Mouse (Mus musculus): ENCODE results near the gene Hic1. TPM values are rescaled to one million over a fixed set of nuclear protein-coding genes. Genes with fewer than 3 reads are reported as not detected.

Hic1 gene
- polyA plus RNA-seq, 1 experiment from 2014 or later = 14.5 TPM

DNA sequence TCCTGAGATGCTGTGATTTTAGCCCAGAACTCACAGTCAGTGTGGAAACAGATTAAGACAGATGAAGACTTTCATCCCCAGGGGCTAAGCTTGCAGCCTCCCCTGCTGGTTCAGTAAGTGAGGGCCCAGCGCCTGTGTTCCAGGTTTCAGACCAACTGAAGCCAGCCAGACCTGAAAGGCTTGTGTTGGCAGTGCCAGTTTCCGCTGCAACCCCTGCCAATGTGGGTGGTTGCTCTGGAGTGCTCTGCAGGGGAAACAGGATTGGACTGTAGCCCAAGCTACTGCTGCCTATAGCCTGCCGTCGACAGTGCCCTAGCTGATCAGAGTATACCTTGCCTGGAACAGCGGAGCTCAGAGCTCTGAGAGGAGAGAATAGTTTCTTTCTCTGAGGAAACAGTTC lies 37.0 kb downstream of the Hic1 start:
- H3K4me3 ChIP-seq (ENCODE audit: low read depth, low read length) = no peak overlapping the region
- no peak overlapping the region for H3K27ac ChIP-seq (ENCODE audit: low read depth)
- 0 out of 2 replicates have a peak, but pooled peaks cover 2% of the 10 kb centered on the region for H3K36me3 ChIP-seq (ENCODE audit: control insufficient read depth, insufficient read depth, low read length)
- H3K4me2 ChIP-seq (ENCODE audit: low read length) = no peak overlapping the region
- 77% methylated on average over 5 of the region's 5 CpGs for WGBS
- no peaks in the 10 kb centered on the region for H3K27me3 ChIP-seq (replicated peaks; ENCODE audit: control insufficient read depth, insufficient read depth, low read length)
- DNase-seq (ENCODE audit: low spot score) (no peak), ATAC-seq (replicated peaks; ENCODE audit: low FRiP score, low TSS enrichment, low read depth) (no peak)
- H3K4me1 ChIP-seq (replicated peaks; ENCODE audit: control insufficient read depth, insufficient read depth, low read length) = peaks cover 32% of the 10 kb centered on the region
- H3K9me3 ChIP-seq (ENCODE audit: control insufficient read depth, low read length) = no peaks in the 10 kb centered on the region
- H3K9ac ChIP-seq (ENCODE audit: low read length) = no peak overlapping the region

DNA sequence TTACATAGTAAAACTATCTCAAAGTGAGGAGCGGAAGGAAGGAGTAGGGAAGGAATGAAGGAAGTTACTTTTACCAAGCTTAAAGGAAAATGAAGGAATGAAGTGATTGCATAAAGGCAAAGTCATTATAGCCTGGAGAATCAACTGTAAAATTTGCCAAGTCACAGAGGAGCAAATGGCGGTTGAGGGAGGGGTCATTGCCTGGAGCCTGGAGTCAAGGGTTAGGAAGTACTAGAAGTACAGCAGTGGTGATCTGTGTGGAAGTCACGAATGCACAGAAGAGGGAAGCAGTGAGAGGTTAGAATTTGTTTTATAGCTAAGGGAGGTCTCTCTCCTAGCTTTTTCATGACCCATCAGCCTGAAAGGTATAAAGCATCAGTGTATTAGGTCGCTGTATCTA lies 38.0 kb downstream of the Hic1 start:
- H3K27ac ChIP-seq (ENCODE audit: low read depth) = no peak overlapping the region
- WGBS = 78% methylated on average over 4 of the region's 4 CpGs

DNA sequence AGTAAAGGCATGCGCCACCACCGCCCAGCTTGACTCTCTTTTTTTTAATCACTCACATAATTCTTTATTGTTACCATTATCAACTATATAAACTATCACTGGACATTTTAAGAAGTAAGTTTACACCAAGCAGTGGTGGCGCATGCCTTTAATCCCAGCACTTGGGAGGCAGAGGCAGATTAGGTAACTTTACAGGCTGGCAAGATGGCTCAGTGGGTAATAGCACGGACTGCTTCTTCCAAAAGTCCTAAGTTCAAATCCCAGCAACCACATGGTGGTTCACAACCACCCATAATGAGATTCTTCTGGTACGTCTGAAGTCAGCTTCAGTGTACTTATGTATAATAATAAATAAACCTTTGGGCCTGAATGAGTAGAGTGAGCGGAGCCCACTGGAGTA lies 39.8 kb downstream of the Hic1 start:
- Histone ChIP-seq H3K9me3 (ENCODE audit: control insufficient read depth, low read length) (no peaks in the 10 kb centered on the region), H3K9ac (ENCODE audit: low read length) (no peak overlapping the region), H3K4me1 (replicated peaks; ENCODE audit: control insufficient read depth, insufficient read depth, low read length) (peaks cover 13% of the 10 kb centered on the region), H3K4me2 (ENCODE audit: low read length) (no peak overlapping the region), H3K27me3 (replicated peaks; ENCODE audit: control insufficient read depth, insufficient read depth, low read length) (no peaks in the 10 kb centered on the region), H3K4me3 (ENCODE audit: low read depth, low read length) (no peak overlapping the region), H3K36me3 (ENCODE audit: control insufficient read depth, insufficient read depth, low read length) (0 out of 2 replicates have a peak, but pooled peaks cover 2% of the 10 kb centered on the region), H3K27ac (ENCODE audit: low read depth) (no peak overlapping the region)
- WGBS = 95% methylated on average over 6 of the region's 6 CpGs
- DNase-seq (ENCODE audit: low spot score) (no peak), ATAC-seq (replicated peaks; ENCODE audit: low FRiP score, low TSS enrichment, low read depth) (no peak)

More for the DNA sequence above, 38.0 kb downstream of the Hic1 start:
- Histone ChIP-seq H3K4me2 (ENCODE audit: low read length) (no peak overlapping the region), H3K9ac (ENCODE audit: low read length) (no peak overlapping the region), H3K36me3 (ENCODE audit: control insufficient read depth, insufficient read depth, low read length) (0 out of 2 replicates have a peak, but pooled peaks cover 2% of the 10 kb centered on the region), H3K4me1 (replicated peaks; ENCODE audit: control insufficient read depth, insufficient read depth, low read length) (peaks cover 24% of the 10 kb centered on the region), H3K9me3 (ENCODE audit: control insufficient read depth, low read length) (no peaks in the 10 kb centered on the region), H3K4me3 (ENCODE audit: low read depth, low read length) (no peak overlapping the region), H3K27me3 (replicated peaks; ENCODE audit: control insufficient read depth, insufficient read depth, low read length) (no peaks in the 10 kb centered on the region)
- DNase-seq (ENCODE audit: low spot score) = no peak
- no peak for ATAC-seq (replicated peaks; ENCODE audit: low FRiP score, low TSS enrichment, low read depth)

DNA sequence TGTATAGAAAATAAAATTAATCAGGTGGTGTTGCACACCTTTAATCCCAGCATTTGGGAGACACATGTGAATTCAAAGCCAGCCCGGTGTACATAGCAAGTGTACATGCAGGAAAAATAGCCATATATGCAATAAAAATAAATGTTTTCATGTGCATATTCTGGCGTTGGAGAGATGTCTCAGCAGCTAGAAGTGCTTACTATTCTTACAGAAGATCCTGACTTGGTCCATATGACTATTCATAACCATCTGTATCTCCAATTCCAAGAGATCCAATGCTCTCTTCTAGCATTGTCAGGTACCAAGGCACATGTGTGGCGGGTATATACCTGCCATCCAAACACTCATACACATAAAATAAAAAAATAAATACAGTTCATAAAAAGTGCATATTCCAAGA lies 42.9 kb downstream of the Hic1 start:
- WGBS = 92% methylated on average over 3 of the region's 3 CpGs
- Histone ChIP-seq H3K4me1 (replicated peaks; ENCODE audit: control insufficient read depth, insufficient read depth, low read length) (no peaks in the 10 kb centered on the region), H3K9me3 (ENCODE audit: control insufficient read depth, low read length) (no peaks in the 10 kb centered on the region), H3K4me3 (ENCODE audit: low read depth, low read length) (no peak overlapping the region), H3K27me3 (replicated peaks; ENCODE audit: control insufficient read depth, insufficient read depth, low read length) (no peaks in the 10 kb centered on the region), H3K27ac (ENCODE audit: low read depth) (no peak overlapping the region), H3K9ac (ENCODE audit: low read length) (no peak overlapping the region), H3K4me2 (ENCODE audit: low read length) (no peak overlapping the region), H3K36me3 (ENCODE audit: control insufficient read depth, insufficient read depth, low read length) (0 out of 2 replicates have a peak, but pooled peaks cover 2% of the 10 kb centered on the region)
- DNase-seq (ENCODE audit: low spot score) (no peak), ATAC-seq (replicated peaks; ENCODE audit: low FRiP score, low TSS enrichment, low read depth) (no peak)

DNA sequence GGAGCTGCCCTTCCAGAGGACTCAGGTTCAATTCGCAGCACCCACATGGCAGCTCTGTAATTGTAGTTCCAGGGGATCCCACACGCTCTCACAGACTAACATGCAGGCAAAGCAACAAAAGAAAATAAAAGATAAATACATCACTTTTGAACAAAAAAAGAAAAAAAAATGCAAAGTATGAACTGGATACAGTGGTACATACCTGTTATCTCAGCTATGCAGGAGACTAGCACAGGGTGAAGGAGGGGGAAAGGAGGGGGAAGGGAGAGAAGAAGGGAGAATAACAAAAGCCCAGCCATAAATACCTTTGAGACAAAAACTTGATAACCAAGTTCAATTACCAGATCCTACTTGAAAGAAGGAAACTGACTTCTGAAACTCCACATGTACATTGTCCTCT lies 44.9 kb downstream of the Hic1 start:
- Histone ChIP-seq H3K9me3 (ENCODE audit: control insufficient read depth, low read length) (no peaks in the 10 kb centered on the region), H3K4me1 (replicated peaks; ENCODE audit: control insufficient read depth, insufficient read depth, low read length) (no peaks in the 10 kb centered on the region), H3K36me3 (ENCODE audit: control insufficient read depth, insufficient read depth, low read length) (0 out of 2 replicates have a peak, but pooled peaks cover 2% of the 10 kb centered on the region), H3K4me2 (ENCODE audit: low read length) (no peak overlapping the region), H3K27ac (ENCODE audit: low read depth) (no peak overlapping the region), H3K27me3 (replicated peaks; ENCODE audit: control insufficient read depth, insufficient read depth, low read length) (no peaks in the 10 kb centered on the region), H3K9ac (ENCODE audit: low read length) (no peak overlapping the region), H3K4me3 (ENCODE audit: low read depth, low read length) (no peak overlapping the region)
- 77% methylated on average over 2 of the region's 2 CpGs for WGBS
- DNase-seq (ENCODE audit: low spot score) (no peak), ATAC-seq (replicated peaks; ENCODE audit: low FRiP score, low TSS enrichment, low read depth) (no peak)

DNA sequence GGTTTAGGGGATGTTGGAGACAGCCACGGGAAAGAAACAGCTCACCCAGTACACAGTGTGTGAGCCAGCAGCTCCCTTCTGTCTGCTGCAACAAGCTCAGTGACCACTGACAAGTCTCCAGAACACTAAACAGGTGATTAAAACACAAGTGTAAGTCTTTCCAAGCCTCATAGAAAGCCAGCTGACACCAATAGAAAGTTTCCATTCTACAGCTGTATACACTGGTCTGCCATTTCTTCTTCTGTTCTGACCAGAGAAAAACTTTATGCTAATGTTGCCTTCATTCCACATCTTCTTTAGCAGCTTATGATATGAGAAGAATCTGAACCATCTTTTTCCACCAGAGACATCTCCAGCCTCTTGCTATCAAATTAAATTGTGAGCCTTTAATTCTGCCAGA lies 48.0 kb downstream of the Hic1 start:
- Histone ChIP-seq H3K36me3 (ENCODE audit: control insufficient read depth, insufficient read depth, low read length) (no peaks in the 10 kb centered on the region), H3K27me3 (replicated peaks; ENCODE audit: control insufficient read depth, insufficient read depth, low read length) (no peaks in the 10 kb centered on the region), H3K4me1 (replicated peaks; ENCODE audit: control insufficient read depth, insufficient read depth, low read length) (no peaks in the 10 kb centered on the region), H3K9ac (ENCODE audit: low read length) (no peak overlapping the region), H3K9me3 (ENCODE audit: control insufficient read depth, low read length) (no peaks in the 10 kb centered on the region), H3K27ac (ENCODE audit: low read depth) (no peak overlapping the region), H3K4me3 (ENCODE audit: low read depth, low read length) (no peak overlapping the region), H3K4me2 (ENCODE audit: low read length) (no peak overlapping the region)
- DNase-seq (ENCODE audit: low spot score) (no peak), ATAC-seq (replicated peaks; ENCODE audit: low FRiP score, low TSS enrichment, low read depth) (no peak)
- 68% methylated on average over 1 of the region's 1 CpGs for WGBS

DNA sequence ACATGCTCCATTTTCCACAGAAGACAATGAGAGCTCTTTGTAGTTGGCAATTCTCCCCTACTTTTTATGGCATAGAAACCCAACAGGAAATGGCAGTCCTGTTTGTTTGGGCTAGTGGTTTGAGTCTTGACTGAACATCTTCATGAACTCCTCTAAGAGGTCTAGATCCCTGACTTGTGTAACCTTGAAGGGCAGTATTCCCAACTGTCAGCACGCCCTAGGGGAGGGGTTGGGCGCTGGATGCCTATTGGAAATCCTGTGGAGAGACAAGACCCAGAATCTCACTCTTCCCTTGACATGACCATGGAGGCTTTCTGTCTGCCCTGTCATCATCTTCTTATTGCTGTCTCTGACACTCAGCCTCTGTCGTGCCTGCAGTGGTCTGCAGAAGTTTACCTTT lies 49.5 kb downstream of the Hic1 start:
- H3K9me3 ChIP-seq (ENCODE audit: control insufficient read depth, low read length) = no peaks in the 10 kb centered on the region
- 80% methylated on average over 3 of the region's 3 CpGs for WGBS
- H3K9ac ChIP-seq (ENCODE audit: low read length) = no peak overlapping the region
- no peaks in the 10 kb centered on the region for H3K36me3 ChIP-seq (ENCODE audit: control insufficient read depth, insufficient read depth, low read length)
- no peak overlapping the region for H3K4me2 ChIP-seq (ENCODE audit: low read length)
- H3K27me3 ChIP-seq (replicated peaks; ENCODE audit: control insufficient read depth, insufficient read depth, low read length) = no peaks in the 10 kb centered on the region
- no peaks in the 10 kb centered on the region for H3K4me1 ChIP-seq (replicated peaks; ENCODE audit: control insufficient read depth, insufficient read depth, low read length)
- H3K27ac ChIP-seq (ENCODE audit: low read depth) = no peak overlapping the region
- no peak overlapping the region for H3K4me3 ChIP-seq (ENCODE audit: low read depth, low read length)
- no peak for ATAC-seq (replicated peaks; ENCODE audit: low FRiP score, low TSS enrichment, low read depth)
- DNase-seq (ENCODE audit: low spot score) = peak; percentile 46

DNA sequence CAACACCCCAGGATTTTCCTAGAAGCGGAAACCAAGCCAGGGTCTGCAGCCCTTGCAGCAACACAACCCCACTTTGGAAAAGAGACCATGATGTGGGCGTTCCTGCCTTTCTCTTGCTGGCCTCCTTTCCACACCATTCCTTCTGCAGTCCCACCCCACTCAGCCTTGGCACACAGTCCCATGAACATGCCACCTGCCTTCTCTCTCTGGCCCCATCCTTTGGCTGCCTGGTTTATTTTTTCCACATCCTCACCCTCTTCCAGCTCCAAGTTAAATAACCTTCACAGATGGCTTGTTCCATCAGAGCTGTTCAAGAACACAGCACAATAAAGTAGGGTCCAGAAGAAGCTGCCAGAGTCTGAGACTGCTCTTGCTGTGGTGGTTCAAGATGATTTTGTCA lies 50.0 kb downstream of the Hic1 start:
- Histone ChIP-seq H3K9ac (ENCODE audit: low read length) (no peak overlapping the region), H3K27ac (ENCODE audit: low read depth) (no peak overlapping the region), H3K27me3 (replicated peaks; ENCODE audit: control insufficient read depth, insufficient read depth, low read length) (no peaks in the 10 kb centered on the region), H3K9me3 (ENCODE audit: control insufficient read depth, low read length) (no peaks in the 10 kb centered on the region), H3K4me3 (ENCODE audit: low read depth, low read length) (no peak overlapping the region), H3K4me1 (replicated peaks; ENCODE audit: control insufficient read depth, insufficient read depth, low read length) (no peaks in the 10 kb centered on the region), H3K4me2 (ENCODE audit: low read length) (no peak overlapping the region), H3K36me3 (ENCODE audit: control insufficient read depth, insufficient read depth, low read length) (no peaks in the 10 kb centered on the region)
- ATAC-seq (replicated peaks; ENCODE audit: low FRiP score, low TSS enrichment, low read depth) (no peak), DNase-seq (ENCODE audit: low spot score) (peak; percentile 18)
- 90% methylated on average over 2 of the region's 2 CpGs for WGBS

DNA sequence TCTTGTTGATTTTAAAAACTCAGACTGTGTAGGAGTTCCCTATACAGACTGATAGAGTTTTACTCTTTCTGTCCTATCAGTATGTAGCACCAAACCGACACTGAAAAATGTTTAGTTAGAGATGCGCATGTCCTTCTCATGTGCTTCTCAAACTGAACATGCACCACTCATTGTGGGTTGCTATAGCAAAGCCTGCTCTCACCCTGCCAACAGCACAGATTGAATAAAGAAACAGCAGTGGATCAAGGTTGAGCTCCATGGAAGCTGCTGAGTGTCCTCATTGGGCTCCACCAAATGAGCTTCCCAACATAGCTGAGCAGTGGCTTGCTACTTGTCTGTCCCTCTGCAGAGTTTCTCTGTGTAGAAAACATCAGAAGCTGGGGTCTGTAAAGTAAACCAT lies 51.2 kb downstream of the Hic1 start:
- H3K27me3 ChIP-seq (replicated peaks; ENCODE audit: control insufficient read depth, insufficient read depth, low read length) = no peaks in the 10 kb centered on the region
- H3K4me2 ChIP-seq (ENCODE audit: low read length) = no peak overlapping the region
- ATAC-seq (replicated peaks; ENCODE audit: low FRiP score, low TSS enrichment, low read depth) (no peak), DNase-seq (ENCODE audit: low spot score) (peak; percentile 20)
- H3K36me3 ChIP-seq (ENCODE audit: control insufficient read depth, insufficient read depth, low read length) = no peaks in the 10 kb centered on the region
- 92% methylated on average over 2 of the region's 2 CpGs for WGBS
- no peak overlapping the region for H3K4me3 ChIP-seq (ENCODE audit: low read depth, low read length)
- no peak overlapping the region for H3K27ac ChIP-seq (ENCODE audit: low read depth)
- no peak overlapping the region for H3K9ac ChIP-seq (ENCODE audit: low read length)
- no peaks in the 10 kb centered on the region for H3K4me1 ChIP-seq (replicated peaks; ENCODE audit: control insufficient read depth, insufficient read depth, low read length)
- H3K9me3 ChIP-seq (ENCODE audit: control insufficient read depth, low read length) = no peaks in the 10 kb centered on the region

Measured in intestine, embryonic 14.5 days (tissue).